Mouse (Mus musculus): ENCODE measurements at regions not wholly inside any gene's neighbourhood (a gene's known extent, or its start where the extent isn't known, plus 50 kb on each side); places are given as distances from the start of the nearest gene placed in this dataset.

DNA sequence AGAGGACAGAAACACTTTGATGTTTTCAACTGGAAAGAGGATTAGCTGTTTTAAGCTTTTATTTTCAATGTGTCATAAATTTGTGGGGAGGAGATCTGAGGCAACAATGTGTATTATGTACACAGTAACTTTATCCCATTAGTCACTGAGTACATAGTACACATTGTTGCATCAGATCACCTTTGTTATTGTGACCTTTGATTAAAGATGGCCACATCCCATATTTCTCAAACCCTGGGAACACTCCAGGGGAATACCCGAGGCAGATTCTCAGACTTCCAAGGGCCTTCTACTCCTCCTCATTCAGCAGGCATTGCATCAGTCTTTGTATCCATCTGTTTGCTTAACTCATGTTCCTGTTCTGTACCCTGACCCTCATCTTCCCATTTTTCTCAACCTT lies 392.9 kb upstream of the 9130204L05Rik start:
- Histone ChIP-seq H3K4me1 (ENCODE audit: control insufficient read depth in 1 of 2, insufficient read depth in 2 of 2, low read length in 2 of 2) (no peaks in the 10 kb centered on the region), H3K36me3 (ENCODE audit: control insufficient read depth in 1 of 2, insufficient read depth in 2 of 2, low read length in 2 of 2) (no peaks in the 10 kb centered on the region), H3K4me3 (ENCODE audit: control insufficient read depth in 1 of 2, insufficient read depth in 1 of 2, low read depth in 2 of 2, low read length in 2 of 2) (no peak overlapping the region), H3K9ac (ENCODE audit: control insufficient read depth, low read depth, low read length, poor library complexity, severe bottlenecking) (no peak overlapping the region), H3K27ac (ENCODE audit: control insufficient read depth, low read depth, low read length) (no peak overlapping the region), H3K27me3 (ENCODE audit: control insufficient read depth in 1 of 2, insufficient read depth in 2 of 2, low read length in 2 of 2) (no peaks in the 10 kb centered on the region), H3K79me2 (ENCODE audit: control insufficient read depth, insufficient read depth, low read length, poor library complexity) (no peaks in the 10 kb centered on the region), H3K9me3 (replicated peaks; ENCODE audit: insufficient read depth, low read length) (no peaks in the 10 kb centered on the region)
- TF ChIP-seq HCFC1 (IDR thresholded peaks at IDR 0.05; ENCODE audit: low read depth, low read length) (no peak), ZNF384 (IDR thresholded peaks at IDR 0.05; ENCODE audit: low read depth, low read length) (no peak), POLR2AphosphoS5 (IDR thresholded peaks at IDR 0.05; ENCODE audit: borderline replicate concordance, low read depth, low read length) (no peak), RCOR1 (IDR thresholded peaks at IDR 0.05; ENCODE audit: low read depth, low read length) (no peak), NRF1 (IDR thresholded peaks at IDR 0.05; ENCODE audit: insufficient read depth, low read depth, low read length, poor library complexity, severe bottlenecking) (no peak), NELFE (IDR thresholded peaks at IDR 0.05; ENCODE audit: low read depth, low read length) (no peak), ZKSCAN1 (IDR thresholded peaks at IDR 0.05; ENCODE audit: low read depth, low read length) (no peak), TCF12 (IDR thresholded peaks at IDR 0.05; ENCODE audit: low read depth, low read length) (no peak), MAX (IDR thresholded peaks at IDR 0.05; ENCODE audit: low read length) (no peak), TBP (IDR thresholded peaks at IDR 0.05; ENCODE audit: low read depth, low read length) (no peak), USF2 (IDR thresholded peaks at IDR 0.05; ENCODE audit: borderline replicate concordance in 1 of 2, insufficient read depth in 1 of 2, low read depth in 1 of 2, low read length in 2 of 2) (no peak)
- DNase-seq (ENCODE audit: low read depth, low spot score) = no peak

DNA sequence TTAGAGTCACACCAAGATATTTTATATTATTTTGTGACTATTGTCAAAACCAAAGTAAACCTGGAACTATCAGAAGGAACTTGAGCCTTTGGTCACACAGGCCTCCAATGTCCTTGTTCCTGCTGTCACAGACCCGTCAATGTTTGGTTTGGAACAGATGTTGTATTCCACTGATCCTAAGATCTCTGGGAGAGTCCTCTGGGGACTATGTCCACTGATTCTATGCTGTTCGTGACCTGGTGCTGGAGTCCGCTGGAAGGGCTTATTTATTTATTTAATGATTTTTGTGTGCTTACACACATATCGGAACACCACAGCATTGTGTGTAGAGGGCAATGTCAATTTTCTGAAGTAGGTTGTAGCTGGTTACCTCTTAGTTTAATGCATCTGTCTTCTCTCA lies 391.1 kb upstream of the 9130204L05Rik start:
- TF ChIP-seq ETS1 (IDR thresholded peaks at IDR 0.05; ENCODE audit: low read depth, low read length) (no peak), USF2 (IDR thresholded peaks at IDR 0.05; ENCODE audit: borderline replicate concordance in 1 of 2, insufficient read depth in 1 of 2, low read depth in 1 of 2, low read length in 2 of 2) (no peak), MAZ (IDR thresholded peaks at IDR 0.05; ENCODE audit: low read depth, low read length) (no peak), MEF2A (IDR thresholded peaks at IDR 0.05; ENCODE audit: extremely low read depth, insufficient replicate concordance, low read depth, low read length, poor library complexity, severe bottlenecking) (no peak), RAD21 (IDR thresholded peaks at IDR 0.05; ENCODE audit: low read depth, low read length) (no peak), MAX (IDR thresholded peaks at IDR 0.05; ENCODE audit: low read length) (no peak), TCF12 (IDR thresholded peaks at IDR 0.05; ENCODE audit: low read depth, low read length) (no peak), MYC (IDR thresholded peaks at IDR 0.05; ENCODE audit: low read depth, low read length) (no peak), BHLHE40 (IDR thresholded peaks at IDR 0.05; ENCODE audit: borderline replicate concordance, low read depth, low read length) (no peak), POLR2AphosphoS5 (IDR thresholded peaks at IDR 0.05; ENCODE audit: borderline replicate concordance, low read depth, low read length) (no peak), MXI1 (IDR thresholded peaks at IDR 0.05; ENCODE audit: low read depth, low read length) (no peak), ZKSCAN1 (IDR thresholded peaks at IDR 0.05; ENCODE audit: low read depth, low read length) (no peak), TAL1 (IDR thresholded peaks at IDR 0.05; ENCODE audit: low read length) (no peak), SIN3A (IDR thresholded peaks at IDR 0.05; ENCODE audit: low read length) (no peak), ZMIZ1 (IDR thresholded peaks at IDR 0.05; ENCODE audit: low read depth, low read length) (no peak), ZNF384 (IDR thresholded peaks at IDR 0.05; ENCODE audit: low read depth, low read length) (no peak)
- DNase-seq (ENCODE audit: low read depth, low spot score) = no peak

More for the DNA sequence above, 391.1 kb upstream of the 9130204L05Rik start:
- Histone ChIP-seq H3K4me1 (ENCODE audit: control insufficient read depth in 1 of 2, insufficient read depth in 2 of 2, low read length in 2 of 2) (no peaks in the 10 kb centered on the region), H3K36me3 (ENCODE audit: control insufficient read depth in 1 of 2, insufficient read depth in 2 of 2, low read length in 2 of 2) (no peaks in the 10 kb centered on the region), H3K9ac (ENCODE audit: control insufficient read depth, low read depth, low read length, poor library complexity, severe bottlenecking) (no peak overlapping the region), H3K79me2 (ENCODE audit: control insufficient read depth, insufficient read depth, low read length, poor library complexity) (no peaks in the 10 kb centered on the region), H3K27ac (ENCODE audit: control insufficient read depth, low read depth, low read length) (no peak overlapping the region), H3K27me3 (ENCODE audit: control insufficient read depth in 1 of 2, insufficient read depth in 2 of 2, low read length in 2 of 2) (no peaks in the 10 kb centered on the region), H3K9me3 (replicated peaks; ENCODE audit: insufficient read depth, low read length) (no peaks in the 10 kb centered on the region), H3K4me3 (ENCODE audit: control insufficient read depth in 1 of 2, insufficient read depth in 1 of 2, low read depth in 2 of 2, low read length in 2 of 2) (no peak overlapping the region)
